Mouse (Mus musculus): Measurements from ENCODE around the gene Spaca4. TPM values are rescaled to one million over a fixed set of nuclear protein-coding genes. Genes with fewer than 3 reads are reported as not detected.

Spaca4 gene
- polyA plus RNA-seq, 1 experiment from 2014 or later, result not detected

GRCm38 (mm10) chr7:45741308-45741707, 15.7 kb upstream of the Spaca4 start:
- no peak overlapping the region for H3K9ac ChIP-seq (replicated peaks; ENCODE audit: low read depth, low read length)
- WGBS, result 76% methylated on average over 12 of the region's 12 CpGs
- H3K4me2 ChIP-seq (replicated peaks; ENCODE audit: low read depth, low read length), result no peak overlapping the region

DNA sequence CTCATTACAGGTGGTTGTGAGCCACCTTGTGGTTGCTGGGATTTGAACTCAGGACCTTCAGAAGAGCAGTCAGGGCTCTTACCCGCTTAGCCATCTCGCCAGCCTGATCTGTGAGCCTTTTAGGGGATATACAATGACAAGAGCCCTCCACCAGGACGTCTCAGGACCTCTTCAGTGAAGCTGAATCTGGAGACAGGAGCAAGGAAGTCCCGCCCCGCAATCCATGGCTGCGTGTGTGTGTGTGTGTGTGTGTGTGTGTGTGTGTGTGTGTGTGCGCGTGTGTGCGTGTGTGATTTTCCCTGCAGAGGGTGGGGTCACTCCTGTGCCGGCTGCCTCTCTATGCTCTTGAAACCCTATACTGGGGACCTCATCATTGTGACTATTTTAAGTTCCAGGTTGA, 14.2 kb upstream of the Spaca4 start:
- H3K9me3 ChIP-seq (ENCODE audit: control insufficient read depth, low read depth, low read length), result no peaks in the 10 kb centered on the region
- no peak for ATAC-seq (ENCODE audit: insufficient number of reproducible peaks, insufficient read depth, low FRiP score, low read depth)
- 62% methylated on average over 10 of the region's 10 CpGs for WGBS

More at GRCm38 (mm10) chr7:45741308-45741707, 15.7 kb upstream of the Spaca4 start:
- no peak for ATAC-seq (ENCODE audit: insufficient number of reproducible peaks, insufficient read depth, low FRiP score, low read depth)
- no peaks in the 10 kb centered on the region for H3K9me3 ChIP-seq (ENCODE audit: control insufficient read depth, low read depth, low read length)
- no peak overlapping the region for H3K4me3 ChIP-seq (ENCODE audit: low read depth, low read length)
- H3K27ac ChIP-seq (ENCODE audit: low read length), result no peak overlapping the region
- H3K27me3 ChIP-seq (ENCODE audit: control insufficient read depth, insufficient read depth, low read length), result no peaks in the 10 kb centered on the region
- H3K4me1 ChIP-seq (ENCODE audit: control insufficient read depth, insufficient read depth, low read length), result no peaks in the 10 kb centered on the region
- no peaks in the 10 kb centered on the region for H3K36me3 ChIP-seq (ENCODE audit: control insufficient read depth, insufficient read depth, low read length)

DNA sequence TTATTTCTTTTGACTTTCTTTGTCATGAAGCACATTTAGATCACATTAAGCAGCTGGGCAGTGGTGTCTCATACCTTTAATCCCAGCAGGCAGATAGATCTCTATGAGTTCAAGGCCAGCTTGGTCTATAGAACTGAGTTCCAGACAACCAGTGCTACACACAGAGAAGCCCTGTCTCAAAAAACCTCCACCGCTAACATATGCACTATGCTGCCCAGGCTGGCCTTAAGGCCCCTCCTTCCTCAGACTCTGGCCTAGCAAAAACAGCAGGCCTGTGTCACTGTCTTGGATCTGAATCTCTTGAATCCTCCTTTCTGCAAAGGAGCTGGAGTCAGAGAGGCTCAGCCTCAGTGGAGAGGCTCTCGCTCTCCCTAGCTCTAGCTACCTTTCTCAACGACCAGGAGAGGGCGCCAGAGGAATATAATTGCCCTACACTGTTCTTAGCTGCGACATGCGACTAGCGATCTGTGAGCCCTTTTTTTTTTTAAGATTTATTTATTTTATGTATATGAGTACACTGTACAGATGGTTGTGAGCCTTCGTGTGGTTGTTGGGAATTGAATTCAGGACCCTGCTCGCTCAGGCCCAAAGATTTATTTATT, 13.7 kb upstream of the Spaca4 start:
- H3K27me3 ChIP-seq (ENCODE audit: control insufficient read depth, insufficient read depth, low read length), result no peaks in the 10 kb centered on the region
- WGBS, result 6% methylated on average over 9 of the region's 9 CpGs
- H3K9ac ChIP-seq (replicated peaks; ENCODE audit: low read depth, low read length), result no peak overlapping the region
- H3K9me3 ChIP-seq (ENCODE audit: control insufficient read depth, low read depth, low read length), result no peaks in the 10 kb centered on the region
- no peak overlapping the region for H3K4me3 ChIP-seq (ENCODE audit: low read depth, low read length)
- no peak overlapping the region for H3K4me2 ChIP-seq (replicated peaks; ENCODE audit: low read depth, low read length)
- no peaks in the 10 kb centered on the region for H3K36me3 ChIP-seq (ENCODE audit: control insufficient read depth, insufficient read depth, low read length)
- no peaks in the 10 kb centered on the region for H3K4me1 ChIP-seq (ENCODE audit: control insufficient read depth, insufficient read depth, low read length)
- ATAC-seq (ENCODE audit: insufficient number of reproducible peaks, insufficient read depth, low FRiP score, low read depth), result peak; percentile 82
- no peak overlapping the region for H3K27ac ChIP-seq (ENCODE audit: low read length)

More for the DNA sequence above, 14.2 kb upstream of the Spaca4 start:
- Histone ChIP-seq H3K27ac (ENCODE audit: low read length) (no peak overlapping the region), H3K9ac (replicated peaks; ENCODE audit: low read depth, low read length) (no peak overlapping the region), H3K4me1 (ENCODE audit: control insufficient read depth, insufficient read depth, low read length) (no peaks in the 10 kb centered on the region), H3K27me3 (ENCODE audit: control insufficient read depth, insufficient read depth, low read length) (no peaks in the 10 kb centered on the region), H3K4me2 (replicated peaks; ENCODE audit: low read depth, low read length) (no peak overlapping the region), H3K36me3 (ENCODE audit: control insufficient read depth, insufficient read depth, low read length) (no peaks in the 10 kb centered on the region), H3K4me3 (ENCODE audit: low read depth, low read length) (no peak overlapping the region)

GRCm38 (mm10) chr7:45733477-45733876, 7.9 kb upstream of the Spaca4 start:
- ATAC-seq (ENCODE audit: insufficient number of reproducible peaks, insufficient read depth, low FRiP score, low read depth), result no peak
- Histone ChIP-seq H3K9ac (replicated peaks; ENCODE audit: low read depth, low read length) (no peak overlapping the region), H3K4me3 (ENCODE audit: low read depth, low read length) (no peak overlapping the region), H3K36me3 (ENCODE audit: control insufficient read depth, insufficient read depth, low read length) (no peaks in the 10 kb centered on the region), H3K4me1 (ENCODE audit: control insufficient read depth, insufficient read depth, low read length) (peaks cover 11% of the 10 kb centered on the region), H3K27me3 (ENCODE audit: control insufficient read depth, insufficient read depth, low read length) (no peaks in the 10 kb centered on the region), H3K27ac (ENCODE audit: low read length) (no peak overlapping the region), H3K4me2 (replicated peaks; ENCODE audit: low read depth, low read length) (no peak overlapping the region), H3K9me3 (ENCODE audit: control insufficient read depth, low read depth, low read length) (no peaks in the 10 kb centered on the region)
- WGBS, result 80% methylated on average over 5 of the region's 5 CpGs

- H3K4me2 ChIP-seq (replicated peaks; ENCODE audit: low read depth, low read length), result no peak overlapping the region
Observed at GRCm38 (mm10) chr7:45730727-45731431, 5.3 kb upstream of the Spaca4 start.

DNA sequence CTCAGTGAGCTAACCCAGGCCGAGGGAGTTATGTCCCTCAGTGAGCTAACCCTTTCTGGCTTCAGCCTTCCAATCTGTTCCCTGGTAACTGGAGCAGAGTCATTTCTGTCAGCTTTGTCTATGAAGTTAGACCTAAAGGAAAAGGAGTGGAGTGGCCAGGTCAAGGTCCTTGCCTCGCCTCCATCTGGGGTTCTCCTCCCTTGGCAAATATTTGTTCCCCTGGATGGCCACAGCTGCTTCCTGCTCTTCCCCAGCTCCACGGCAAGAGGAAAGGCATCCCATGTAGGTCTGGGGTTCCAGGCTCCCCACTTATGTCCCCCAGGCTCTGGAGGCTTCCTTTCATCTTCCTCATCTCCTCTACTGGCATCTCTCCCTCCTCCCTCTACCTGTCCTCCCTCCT, 2.0 kb upstream of the Spaca4 start:
- Histone ChIP-seq H3K9me3 (ENCODE audit: control insufficient read depth, low read depth, low read length) (no peaks in the 10 kb centered on the region), H3K4me3 (ENCODE audit: low read depth, low read length) (no peak overlapping the region), H3K36me3 (ENCODE audit: control insufficient read depth, insufficient read depth, low read length) (peaks cover 28% of the 10 kb centered on the region), H3K4me1 (ENCODE audit: control insufficient read depth, insufficient read depth, low read length) (peaks cover 11% of the 10 kb centered on the region), H3K9ac (replicated peaks; ENCODE audit: low read depth, low read length) (no peak overlapping the region), H3K4me2 (replicated peaks; ENCODE audit: low read depth, low read length) (no peak overlapping the region), H3K27me3 (ENCODE audit: control insufficient read depth, insufficient read depth, low read length) (no peaks in the 10 kb centered on the region), H3K27ac (ENCODE audit: low read length) (peak overlapping the region; percentile 56; the same call in 1 of the 2 replicates)
- ATAC-seq (ENCODE audit: insufficient number of reproducible peaks, insufficient read depth, low FRiP score, low read depth), result peak; percentile 59
- WGBS, result 75% methylated on average over 3 of the region's 3 CpGs

More at GRCm38 (mm10) chr7:45730727-45731431, 5.3 kb upstream of the Spaca4 start:
- peaks cover 7% of the 10 kb centered on the region; the same call in 1 of the 2 replicates for H3K36me3 ChIP-seq (ENCODE audit: control insufficient read depth, insufficient read depth, low read length)
- H3K9ac ChIP-seq (replicated peaks; ENCODE audit: low read depth, low read length), result no peak overlapping the region
- 15% methylated on average over 16 of the region's 16 CpGs for WGBS
- ATAC-seq (ENCODE audit: insufficient number of reproducible peaks, insufficient read depth, low FRiP score, low read depth), result peak; percentile 16; the same call in 1 of the 2 replicates
- H3K9me3 ChIP-seq (ENCODE audit: control insufficient read depth, low read depth, low read length), result no peaks in the 10 kb centered on the region
- peaks cover 11% of the 10 kb centered on the region for H3K4me1 ChIP-seq (ENCODE audit: control insufficient read depth, insufficient read depth, low read length)
- peak overlapping the region; percentile 44; the same call in 1 of the 2 replicates for H3K27ac ChIP-seq (ENCODE audit: low read length)
- no peaks in the 10 kb centered on the region for H3K27me3 ChIP-seq (ENCODE audit: control insufficient read depth, insufficient read depth, low read length)
- H3K4me3 ChIP-seq (ENCODE audit: low read depth, low read length), result no peak overlapping the region

GRCm38 (mm10) chr7:45726419-45726818, 806 bp upstream of the Spaca4 start:
- ATAC-seq (ENCODE audit: insufficient number of reproducible peaks, insufficient read depth, low FRiP score, low read depth), result no peak
- Histone ChIP-seq H3K27ac (ENCODE audit: low read length) (peak overlapping the region; percentile 56; the same call in 1 of the 2 replicates), H3K4me1 (ENCODE audit: control insufficient read depth, insufficient read depth, low read length) (peaks cover 11% of the 10 kb centered on the region), H3K27me3 (ENCODE audit: control insufficient read depth, insufficient read depth, low read length) (no peaks in the 10 kb centered on the region), H3K9ac (replicated peaks; ENCODE audit: low read depth, low read length) (no peak overlapping the region), H3K4me2 (replicated peaks; ENCODE audit: low read depth, low read length) (no peak overlapping the region), H3K36me3 (ENCODE audit: control insufficient read depth, insufficient read depth, low read length) (peaks cover 31% of the 10 kb centered on the region), H3K4me3 (ENCODE audit: low read depth, low read length) (no peak overlapping the region), H3K9me3 (ENCODE audit: control insufficient read depth, low read depth, low read length) (no peaks in the 10 kb centered on the region)
- WGBS, result 91% methylated on average over 10 of the region's 10 CpGs

DNA sequence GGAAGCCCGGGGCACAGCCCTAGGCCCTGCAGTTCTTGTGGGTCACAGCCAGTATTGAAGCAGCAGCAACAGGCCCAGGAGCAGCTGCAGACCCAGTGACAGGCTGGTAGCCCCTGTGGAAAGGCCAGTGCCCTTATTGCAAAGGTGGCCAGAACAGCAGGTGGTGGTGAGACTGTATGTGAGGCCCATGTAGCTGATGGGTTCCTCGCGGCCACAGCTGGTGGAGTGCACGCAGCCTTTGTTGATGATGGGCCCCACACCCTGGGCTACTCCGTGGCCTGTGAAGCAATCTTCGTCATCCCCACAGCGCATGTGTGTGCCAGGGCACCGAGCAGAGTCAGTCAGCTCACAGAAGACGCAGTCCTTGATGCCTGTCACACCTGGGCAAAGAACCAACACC, 462 bp downstream of the Spaca4 start:
- H3K4me1 ChIP-seq (ENCODE audit: control insufficient read depth, insufficient read depth, low read length), result no peaks in the 10 kb centered on the region
- H3K4me2 ChIP-seq (replicated peaks; ENCODE audit: low read depth, low read length), result no peak overlapping the region
- ATAC-seq (ENCODE audit: insufficient number of reproducible peaks, insufficient read depth, low FRiP score, low read depth), result no peak
- H3K27me3 ChIP-seq (ENCODE audit: control insufficient read depth, insufficient read depth, low read length), result no peaks in the 10 kb centered on the region
- 88% methylated on average over 9 of the region's 9 CpGs for WGBS
- H3K36me3 ChIP-seq (ENCODE audit: control insufficient read depth, insufficient read depth, low read length), result peaks cover 41% of the 10 kb centered on the region
- H3K4me3 ChIP-seq (ENCODE audit: low read depth, low read length), result no peak overlapping the region
- no peak overlapping the region for H3K9ac ChIP-seq (replicated peaks; ENCODE audit: low read depth, low read length)
- H3K9me3 ChIP-seq (ENCODE audit: control insufficient read depth, low read depth, low read length), result no peaks in the 10 kb centered on the region
- H3K27ac ChIP-seq (ENCODE audit: low read length), result no peak overlapping the region
